Comparison of ENCODE assay signal across 20 mouse cellular contexts in the genomic region with DNA sequence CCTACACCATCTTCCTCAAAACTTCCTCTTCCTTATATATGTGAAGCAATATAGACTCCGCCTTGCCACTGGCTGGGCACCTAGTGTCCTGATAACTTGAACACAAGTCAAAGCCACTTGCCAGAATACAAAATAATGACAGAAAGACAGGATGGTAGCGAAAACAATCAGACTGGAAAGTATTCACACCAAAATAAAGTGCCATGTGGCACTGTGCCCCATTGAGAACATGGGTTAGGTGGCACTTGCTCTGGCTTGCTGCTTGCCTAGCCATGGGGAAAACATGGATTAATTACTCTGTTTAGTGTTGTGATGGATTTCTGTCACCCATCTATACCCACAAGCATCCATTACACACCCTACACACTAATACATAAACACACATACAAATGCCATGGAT.
DNase-seq lines count a peak whose midpoint lies in the region; ATAC-seq and TF ChIP-seq lines count a peak whose summit lies in the region.
"Had no signal": no experiment of that assay in that cellular context is flagged by ENCODE, and none has a peak within 500 bp of the region (broad histone marks: within the 10 kb centered on the region; RNA-seq: fewer than 3 reads in every experiment).

No protein-coding gene starts in this region.

- peak overlapping the region; percentile 23; the same call in 1 of the 2 replicates for H3K27ac ChIP-seq in hindbrain, embryonic 12.5 days
- no peak overlapping the region for H3K27ac ChIP-seq in hindbrain, embryonic 11.5 days (ENCODE audit: low read depth, low read length)
- H3K27ac ChIP-seq: embryonic facial prominence, embryonic 12.5 days; forebrain, embryonic 12.5 days; heart, embryonic 13.5 days; hindbrain, embryonic 15.5 days had no signal

- H3K9me3 ChIP-seq in hindbrain, embryonic 12.5 days (replicated peaks): no peaks in the 10 kb centered on the region
- no peaks in the 10 kb centered on the region for H3K9me3 ChIP-seq in hindbrain, embryonic 11.5 days (ENCODE audit: control insufficient read depth, low read length)
- H3K9me3 ChIP-seq: embryonic facial prominence, embryonic 12.5 days; forebrain, embryonic 12.5 days; heart, embryonic 13.5 days; hindbrain, embryonic 15.5 days had no signal

- no peak overlapping the region for H3K4me2 ChIP-seq in hindbrain, embryonic 12.5 days (replicated peaks)
- no peak overlapping the region for H3K4me2 ChIP-seq in hindbrain, embryonic 11.5 days (replicated peaks; ENCODE audit: low read depth, low read length)
- H3K4me2 ChIP-seq: embryonic facial prominence, embryonic 12.5 days; forebrain, embryonic 12.5 days; heart, embryonic 13.5 days; hindbrain, embryonic 15.5 days had no signal

- WGBS in hindbrain, embryonic 12.5 days: 95% methylated on average over 2 of the region's 2 CpGs
- 90% methylated on average over 2 of the region's 2 CpGs for WGBS in hindbrain, embryonic 11.5 days

- H3K4me3 ChIP-seq in hindbrain, embryonic 12.5 days: no peak overlapping the region
- H3K4me3 ChIP-seq in hindbrain, embryonic 11.5 days (ENCODE audit: low read depth, low read length): no peak overlapping the region
- H3K4me3 ChIP-seq: embryonic facial prominence, embryonic 12.5 days; forebrain, embryonic 12.5 days; heart, embryonic 13.5 days; hindbrain, embryonic 15.5 days had no signal

- TF ChIP-seq CTCF in brain, embryonic 14.5 days (IDR thresholded peaks at IDR 0.05; ENCODE audit: borderline replicate concordance, extremely low read depth, insufficient read depth, insufficient read length): no peak

- no peak for ATAC-seq in hindbrain, embryonic 12.5 days (ENCODE audit: low FRiP score)
- ATAC-seq in hindbrain, embryonic 11.5 days (ENCODE audit: low FRiP score): no peak
- ATAC-seq: CD4-positive, CD25-positive, alpha-beta regulatory T cell, adult 4 months had no signal

- peak; percentile 50 to 63 for DNase-seq in cerebellum, postnatal 10 days
- no peak for DNase-seq in cerebellum, adult 11 months
- no peak for DNase-seq in hindbrain, embryonic 11.5 days (ENCODE audit: low spot score)
- peak; percentile 27 to 64 for DNase-seq in layer of hippocampus, postnatal 14 days (ENCODE audit: low spot score in 2 of 2)
- no peak for DNase-seq in layer of hippocampus, postnatal 25 days (ENCODE audit: extremely low spot score in 1 of 2, low spot score in 1 of 2)
- peak; percentile 75 for DNase-seq in brain, embryonic 14.5 days (ENCODE audit: low read depth)
- DNase-seq: adrenal gland, adult 8-10 months; B cell, adult 2 months; cerebellum, adult 18-20 months; cerebellum, postnatal 25 days; gastrocnemius, postnatal 36 days; heart, postnatal 36 days; kidney, adult 11 months had no signal

- H3K4me1 ChIP-seq in hindbrain, embryonic 12.5 days: peaks cover 29% of the 10 kb centered on the region
- 0 out of 2 replicates have a peak, but pooled peaks cover 9% of the 10 kb centered on the region for H3K4me1 ChIP-seq in hindbrain, embryonic 11.5 days (replicated peaks; ENCODE audit: control insufficient read depth, insufficient read depth, low read length)

- no peak overlapping the region for H3K9ac ChIP-seq in hindbrain, embryonic 12.5 days
- H3K9ac ChIP-seq in hindbrain, embryonic 11.5 days (ENCODE audit: low read depth, low read length): no peak overlapping the region
- H3K9ac ChIP-seq: embryonic facial prominence, embryonic 12.5 days; forebrain, embryonic 12.5 days; heart, embryonic 13.5 days; hindbrain, embryonic 15.5 days had no signal

- TF ChIP-seq POLR2A in brain, embryonic 14.5 days (IDR thresholded peaks at IDR 0.05; ENCODE audit: borderline replicate concordance, extremely low read depth, insufficient read depth, insufficient read length, poor library complexity, severe bottlenecking): no peak

- no peaks in the 10 kb centered on the region for H3K36me3 ChIP-seq in hindbrain, embryonic 12.5 days
- no peaks in the 10 kb centered on the region for H3K36me3 ChIP-seq in hindbrain, embryonic 11.5 days (ENCODE audit: control insufficient read depth, insufficient read depth, low read length)
- H3K36me3 ChIP-seq: embryonic facial prominence, embryonic 12.5 days; forebrain, embryonic 12.5 days; G1E; hindbrain, embryonic 15.5 days had no signal

- no peaks in the 10 kb centered on the region for H3K27me3 ChIP-seq in hindbrain, embryonic 12.5 days
- no peaks in the 10 kb centered on the region for H3K27me3 ChIP-seq in hindbrain, embryonic 11.5 days (ENCODE audit: control insufficient read depth, insufficient read depth, low read length)
- H3K27me3 ChIP-seq: embryonic facial prominence, embryonic 12.5 days; heart, embryonic 13.5 days; hindbrain, embryonic 15.5 days had no signal

Comparison
In these comparisons a context has a peak if more than half of its experiments do, and no peak if none do; other contexts are left out.
1. DNase-seq: peak in cerebellum, postnatal 10 days (2 of 2), layer of hippocampus, postnatal 14 days (2 of 2) and brain, embryonic 14.5 days (single experiment); none in cerebellum, adult 11 months (single experiment), hindbrain, embryonic 11.5 days (single experiment) and layer of hippocampus, postnatal 25 days (0 of 2).